Mouse (Mus musculus) megakaryocyte, embryonic 14.5 days (primary cell): ENCODE data around the gene Ubqln4. TPM values are rescaled to one million over a fixed set of nuclear protein-coding genes. Genes with fewer than 3 reads are reported as not detected.

ENCODE experiments used
- H3K27me3 ChIP-seq: replicated peaks from 2 replicates; pipeline ENCODE3; 2012; ENCODE audit warnings: inconsistent platforms
- H3K36me3 ChIP-seq: replicated peaks from 2 replicates; pipeline ENCODE3; 2012; ENCODE audit warnings: low read length, inconsistent platforms, mixed read lengths
- H3K4me1 ChIP-seq: 2 replicates; pipeline ENCODE4 v1.6.1; 2012; ENCODE audit warnings: inconsistent platforms
- H3K4me3 ChIP-seq: replicated peaks from 2 replicates; pipeline ENCODE3; 2012; ENCODE audit warnings: moderate library complexity, mild to moderate bottlenecking, inconsistent platforms
- H3K9me3 ChIP-seq: 2 replicates; pipeline ENCODE4 v1.6.1; 2012; ENCODE audit warnings: inconsistent platforms
- FLI1 ChIP-seq: IDR thresholded peaks from 2 replicates; pipeline ENCODE4 v1.6.1; 2012; ENCODE audit warnings: low read length, inconsistent platforms, mixed read lengths
- GATA1 ChIP-seq: IDR thresholded peaks from 3 replicates; pipeline ENCODE4 v1.6.1; 2012; ENCODE audit warnings: mixed read lengths, low read length, inconsistent platforms, borderline replicate concordance
- polyA plus RNA-seq: library from polyadenylated mRNA; stranded (reverse); fragments of >175 nt; gene quantifications from 2 replicates; pipeline ENCODE4 v1.2.3, GENCODE M21; 2012; ENCODE audit warnings: low replicate concordance; ENCODE audit not compliant: insufficient read depth

Ubqln4 gene
- polyA plus RNA-seq, 1 experiment, result 26.1 TPM

- TF ChIP-seq GATA1 (no peak), FLI1 (no peak)
- Histone ChIP-seq H3K9me3 (0 out of 2 replicates have a peak, but pooled peaks cover 9% of the 10 kb centered on the region), H3K27me3 (peaks cover 70% of the 10 kb centered on the region), H3K4me3 (no peak overlapping the region), H3K36me3 (peaks cover 22% of the 10 kb centered on the region), H3K4me1 (peaks cover 74% of the 10 kb centered on the region)
These were observed 30.5 kb upstream of the Ubqln4 start for GRCm38 (mm10) chr3:88523027-88523426.

GRCm38 (mm10) chr3:88525021-88525420 is 28.5 kb upstream of the Ubqln4 start:
- Histone ChIP-seq H3K36me3 (peaks cover 28% of the 10 kb centered on the region), H3K4me1 (peaks cover 75% of the 10 kb centered on the region), H3K27me3 (peaks cover 65% of the 10 kb centered on the region), H3K4me3 (no peak overlapping the region), H3K9me3 (0 out of 2 replicates have a peak, but pooled peaks cover 1% of the 10 kb centered on the region)
- TF ChIP-seq FLI1, result no peak
- no peak for TF ChIP-seq GATA1

- Histone ChIP-seq H3K9me3 (no peaks in the 10 kb centered on the region), H3K4me3 (peak overlapping the region; percentile 11), H3K4me1 (peaks cover 76% of the 10 kb centered on the region), H3K27me3 (peaks cover 58% of the 10 kb centered on the region), H3K36me3 (peaks cover 28% of the 10 kb centered on the region)
- TF ChIP-seq FLI1, result no peak
These were observed 27.1 kb upstream of the Ubqln4 start for GRCm38 (mm10) chr3:88526157-88527131.

GRCm38 (mm10) chr3:88527565-88527964 is 26.0 kb upstream of the Ubqln4 start:
- TF ChIP-seq FLI1 (no peak), GATA1 (no peak)
- Histone ChIP-seq H3K4me1 (peaks cover 70% of the 10 kb centered on the region), H3K4me3 (no peak overlapping the region), H3K27me3 (peaks cover 56% of the 10 kb centered on the region), H3K9me3 (no peaks in the 10 kb centered on the region), H3K36me3 (peaks cover 28% of the 10 kb centered on the region)

GRCm38 (mm10) chr3:88528646-88529045 is 24.9 kb upstream of the Ubqln4 start:
- Histone ChIP-seq H3K4me3 (no peak overlapping the region), H3K9me3 (no peaks in the 10 kb centered on the region), H3K27me3 (peaks cover 56% of the 10 kb centered on the region), H3K36me3 (peaks cover 26% of the 10 kb centered on the region), H3K4me1 (peaks cover 71% of the 10 kb centered on the region)
- TF ChIP-seq GATA1, result no peak
- no peak for TF ChIP-seq FLI1

GRCm38 (mm10) chr3:88529204-88530000 is 24.2 kb upstream of the Ubqln4 start:
- TF ChIP-seq FLI1, result no peak
- peaks cover 52% of the 10 kb centered on the region for H3K27me3 ChIP-seq
- peak overlapping the region; percentile 54 for H3K4me3 ChIP-seq
- H3K9me3 ChIP-seq, result no peaks in the 10 kb centered on the region
- peaks cover 20% of the 10 kb centered on the region for H3K36me3 ChIP-seq
- H3K4me1 ChIP-seq, result peaks cover 72% of the 10 kb centered on the region

- TF ChIP-seq FLI1 (no peak), GATA1 (no peak)
- peaks cover 12% of the 10 kb centered on the region for H3K36me3 ChIP-seq
- peaks cover 77% of the 10 kb centered on the region for H3K4me1 ChIP-seq
- peaks cover 48% of the 10 kb centered on the region for H3K27me3 ChIP-seq
- H3K9me3 ChIP-seq, result no peaks in the 10 kb centered on the region
- peak overlapping the region; percentile 94 for H3K4me3 ChIP-seq
These were observed 23.3 kb upstream of the Ubqln4 start for GRCm38 (mm10) chr3:88530082-88530864.

GRCm38 (mm10) chr3:88531348-88532298 is 21.9 kb upstream of the Ubqln4 start:
- Histone ChIP-seq H3K4me3 (peak overlapping the region; percentile 94), H3K9me3 (no peaks in the 10 kb centered on the region), H3K36me3 (peaks cover 12% of the 10 kb centered on the region), H3K4me1 (peaks cover 76% of the 10 kb centered on the region), H3K27me3 (peaks cover 49% of the 10 kb centered on the region)
- TF ChIP-seq GATA1, result no peak
- no peak for TF ChIP-seq FLI1
